ENCODE assay signal across 9 mouse cellular contexts in the genomic region with DNA sequence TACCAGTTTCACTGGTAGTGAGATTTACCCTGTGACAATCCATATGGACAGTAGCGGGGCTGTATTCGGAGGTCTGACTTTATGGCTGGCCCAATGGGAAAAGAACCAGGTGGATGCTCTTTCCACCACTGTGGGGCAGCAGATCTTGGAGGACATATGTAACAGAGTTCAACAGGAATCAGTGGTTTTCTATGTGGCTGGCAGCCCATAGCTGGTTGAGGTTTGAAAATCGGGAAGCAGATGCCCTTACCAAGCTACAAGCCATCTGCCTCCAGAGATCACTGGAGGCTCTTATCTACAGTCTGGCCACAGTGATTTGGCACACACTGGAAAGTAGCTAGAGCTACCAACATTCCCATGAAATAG. TPM values are rescaled to one million over a fixed set of nuclear protein-coding genes. Genes with fewer than 3 reads are reported as not detected.
A peak's percentile ranks its signal among the peaks of the same experiment; 100 is the strongest.
DNase-seq lines count a peak whose midpoint lies in the region; ATAC-seq lines count a peak whose summit lies in the region.
"Had no signal": no experiment of that assay in that cellular context is flagged by ENCODE, and none has a peak within 500 bp of the region (broad histone marks: within the 10 kb centered on the region; RNA-seq: fewer than 3 reads in every experiment).

No protein-coding gene starts in this region.

- no peaks in the 10 kb centered on the region for H3K9me3 ChIP-seq in heart, embryonic 16.5 days (replicated peaks; ENCODE audit: control insufficient read depth, low read length)
- H3K9me3 ChIP-seq in embryonic facial prominence, embryonic 10.5 days = no peaks in the 10 kb centered on the region
- H3K9me3 ChIP-seq in hindbrain, embryonic 14.5 days (ENCODE audit: control insufficient read depth, low read length) = no peaks in the 10 kb centered on the region
- H3K9me3 ChIP-seq in midbrain, embryonic 12.5 days = no peaks in the 10 kb centered on the region

- no peaks in the 10 kb centered on the region for H3K27me3 ChIP-seq in heart, embryonic 16.5 days (ENCODE audit: control insufficient read depth, insufficient read depth, low read length)
- H3K27me3 ChIP-seq in embryonic facial prominence, embryonic 10.5 days (replicated peaks; ENCODE audit: low read depth, poor library complexity, severe bottlenecking) = peaks cover 30% of the 10 kb centered on the region
- no peaks in the 10 kb centered on the region for H3K27me3 ChIP-seq in hindbrain, embryonic 14.5 days (ENCODE audit: control insufficient read depth, insufficient read depth, low read length)
- H3K27me3 ChIP-seq in midbrain, embryonic 12.5 days = peaks cover 37% of the 10 kb centered on the region

- H3K4me2 ChIP-seq in heart, embryonic 16.5 days (ENCODE audit: low read depth, low read length) = peak overlapping the region; percentile 80
- H3K4me2 ChIP-seq in hindbrain, embryonic 14.5 days (replicated peaks) = peak overlapping the region; percentile 82
- peak overlapping the region; percentile 71 for H3K4me2 ChIP-seq in midbrain, embryonic 12.5 days (replicated peaks)

- intact Hi-C loops in heart, postnatal 36 days (cut with DNase I) = loop anchor here (1.0 kb wide), 2 partner anchors 76 to 131 kb away; no protein-coding TSS in a partner anchor
- intact Hi-C loops in left cerebral cortex, postnatal 14 days (cut with DNase I) = loop anchor here (2.0 kb wide), 1 partner anchor 77 kb away; no protein-coding TSS in a partner anchor

- H3K4me1 ChIP-seq in heart, embryonic 16.5 days (ENCODE audit: control insufficient read depth, insufficient read depth, low read length) = peaks cover 10% of the 10 kb centered on the region
- peaks cover 23% of the 10 kb centered on the region for H3K4me1 ChIP-seq in embryonic facial prominence, embryonic 10.5 days
- 0 out of 2 replicates have a peak, but pooled peaks cover 6% of the 10 kb centered on the region for H3K4me1 ChIP-seq in hindbrain, embryonic 14.5 days (replicated peaks; ENCODE audit: control insufficient read depth, insufficient read depth, low read length)
- no peaks in the 10 kb centered on the region; the same call in 1 of the 2 replicates for H3K4me1 ChIP-seq in midbrain, embryonic 12.5 days

- no peak for DNase-seq in heart, postnatal 36 days
- DNase-seq in embryonic facial prominence, embryonic 10.5 days (ENCODE audit: low spot score) = no peak
- no peak for DNase-seq in hindbrain, embryonic 14.5 days (ENCODE audit: low spot score)
- DNase-seq in spleen, adult 18-20 months = no peak
- DNase-seq in embryo, embryonic 11 days = no peak
- DNase-seq in left cerebral cortex, postnatal 14 days (ENCODE audit: low spot score in 2 of 2) = no peak

- no peaks in the 10 kb centered on the region for H3K36me3 ChIP-seq in heart, embryonic 16.5 days (ENCODE audit: control insufficient read depth, insufficient read depth)
- no peaks in the 10 kb centered on the region for H3K36me3 ChIP-seq in embryonic facial prominence, embryonic 10.5 days (replicated peaks)
- no peaks in the 10 kb centered on the region for H3K36me3 ChIP-seq in hindbrain, embryonic 14.5 days (replicated peaks; ENCODE audit: control insufficient read depth, insufficient read depth)
- no peaks in the 10 kb centered on the region for H3K36me3 ChIP-seq in midbrain, embryonic 12.5 days

- H3K4me3 ChIP-seq in heart, embryonic 16.5 days (ENCODE audit: low read length) = peak overlapping the region; percentile 54
- peak overlapping the region; percentile 63 for H3K4me3 ChIP-seq in embryonic facial prominence, embryonic 10.5 days
- peak overlapping the region; percentile 35 for H3K4me3 ChIP-seq in hindbrain, embryonic 14.5 days (replicated peaks; ENCODE audit: low read length)
- H3K4me3 ChIP-seq in midbrain, embryonic 12.5 days = peak overlapping the region; percentile 42

- ATAC-seq in heart, embryonic 16.5 days (replicated peaks; ENCODE audit: extremely low read depth, insufficient read depth, low FRiP score) = no peak
- ATAC-seq in hindbrain, embryonic 14.5 days (ENCODE audit: low FRiP score) = peak; percentile 51
- ATAC-seq in midbrain, embryonic 12.5 days (ENCODE audit: low FRiP score, low read depth) = no peak

- H3K27ac ChIP-seq in heart, embryonic 16.5 days (ENCODE audit: low read length) = peak overlapping the region; percentile 20; the same call in 1 of the 2 replicates
- H3K27ac ChIP-seq in embryonic facial prominence, embryonic 10.5 days (replicated peaks) = peak overlapping the region; percentile 67; the same call in 1 of the 2 replicates
- no peak overlapping the region for H3K27ac ChIP-seq in hindbrain, embryonic 14.5 days
- H3K27ac ChIP-seq in midbrain, embryonic 12.5 days (replicated peaks) = no peak overlapping the region

- peak overlapping the region; percentile 28 for H3K9ac ChIP-seq in heart, embryonic 16.5 days (ENCODE audit: low read length)
- H3K9ac ChIP-seq in hindbrain, embryonic 14.5 days = no peak overlapping the region
- peak overlapping the region; percentile 26; the same call in 1 of the 2 replicates for H3K9ac ChIP-seq in midbrain, embryonic 12.5 days (replicated peaks)

- WGBS in heart, embryonic 16.5 days = 5% methylated on average over 3 of the region's 3 CpGs
- 19% methylated on average over 3 of the region's 3 CpGs for WGBS in embryonic facial prominence, embryonic 10.5 days
- 13% methylated on average over 3 of the region's 3 CpGs for WGBS in hindbrain, embryonic 14.5 days
- WGBS in midbrain, embryonic 12.5 days = 13% methylated on average over 3 of the region's 3 CpGs

RNA-seq across cellular contexts. Expression of a gene that starts 25.0 kb away (rescaled TPM):
- 53.4 and 61.9 TPM in 2 replicates for polyA plus RNA-seq in heart, embryonic 16.5 days (2015; fragmentation: Nextera tagmentation; extraction: Ambion mirVana)
- total RNA-seq in heart, postnatal 36 days (2021) = 10 to 100 TPM; 53.8 to 62.2 TPM
- 42.0 and 49.2 TPM in 2 replicates for polyA plus RNA-seq in embryonic facial prominence, embryonic 10.5 days (2016; fragmentation: Nextera tagmentation; extraction: Ambion mirVana)
- 29.0 and 35.0 TPM in 2 replicates for polyA plus RNA-seq in hindbrain, embryonic 14.5 days (2014; fragmentation: Nextera tagmentation; extraction: Ambion mirVana)
- polyA plus RNA-seq in midbrain, embryonic 12.5 days (2016; fragmentation: Nextera tagmentation; extraction: Ambion mirVana) = 38.3 and 50.1 TPM in 2 replicates
- 10 to 100 TPM; 25.5 to 26.1 TPM for total RNA-seq in left cerebral cortex, postnatal 14 days (2021)

RNA-seq across cellular contexts. Expression of a gene that starts 31.0 kb away (rescaled TPM):
- polyA plus RNA-seq in heart, embryonic 16.5 days (2015; fragmentation: Nextera tagmentation; extraction: Ambion mirVana) = 10.2 and 10.7 TPM in 2 replicates
- total RNA-seq in heart, postnatal 36 days (2021) = under 1 TPM in 1 of 2 experiments, not detected in 1; 0.33 TPM
- 8.0 and 8.7 TPM in 2 replicates for polyA plus RNA-seq in embryonic facial prominence, embryonic 10.5 days (2016; fragmentation: Nextera tagmentation; extraction: Ambion mirVana)
- polyA plus RNA-seq in hindbrain, embryonic 14.5 days (2014; fragmentation: Nextera tagmentation; extraction: Ambion mirVana) = 0.16 and 1.3 TPM in 2 replicates
- polyA plus RNA-seq in midbrain, embryonic 12.5 days (2016; fragmentation: Nextera tagmentation; extraction: Ambion mirVana) = 11.7 and 19.2 TPM in 2 replicates
- total RNA-seq in left cerebral cortex, postnatal 14 days (2021) = not detected
- total RNA-seq: neutrophil, adult 5-6 weeks had no signal

RNA-seq across cellular contexts. Expression of a gene that starts 43.3 kb away (rescaled TPM):
- polyA plus RNA-seq in heart, embryonic 16.5 days (2015; fragmentation: Nextera tagmentation; extraction: Ambion mirVana) = 1,483 and 1,554 TPM in 2 replicates
- total RNA-seq in heart, postnatal 36 days (2021) = 1,000 to 10,000 TPM; 1,613 to 1,736 TPM
- 646 and 663 TPM in 2 replicates for polyA plus RNA-seq in embryonic facial prominence, embryonic 10.5 days (2016; fragmentation: Nextera tagmentation; extraction: Ambion mirVana)
- polyA plus RNA-seq in hindbrain, embryonic 14.5 days (2014; fragmentation: Nextera tagmentation; extraction: Ambion mirVana) = 769 and 914 TPM in 2 replicates
- 707 and 785 TPM in 2 replicates for polyA plus RNA-seq in midbrain, embryonic 12.5 days (2016; fragmentation: Nextera tagmentation; extraction: Ambion mirVana)
- total RNA-seq in left cerebral cortex, postnatal 14 days (2021) = 100 to 1,000 TPM; 343 to 354 TPM

RNA-seq across cellular contexts. Expression of a gene that starts 49.4 kb away (rescaled TPM):
- polyA plus RNA-seq in heart, embryonic 16.5 days (2015; fragmentation: Nextera tagmentation; extraction: Ambion mirVana) = 29.9 and 32.7 TPM in 2 replicates
- 10 to 100 TPM; 42.8 to 48.4 TPM for total RNA-seq in heart, postnatal 36 days (2021)
- polyA plus RNA-seq in embryonic facial prominence, embryonic 10.5 days (2016; fragmentation: Nextera tagmentation; extraction: Ambion mirVana) = 68.2 and 69.9 TPM in 2 replicates
- 35.7 and 38.8 TPM in 2 replicates for polyA plus RNA-seq in hindbrain, embryonic 14.5 days (2014; fragmentation: Nextera tagmentation; extraction: Ambion mirVana)
- 70.7 and 75.8 TPM in 2 replicates for polyA plus RNA-seq in midbrain, embryonic 12.5 days (2016; fragmentation: Nextera tagmentation; extraction: Ambion mirVana)
- total RNA-seq in left cerebral cortex, postnatal 14 days (2021) = 10 to 100 TPM; 39.8 to 46.5 TPM

Comparison
In these comparisons a context has a peak if more than half of its experiments do, and no peak if none do; other contexts are left out.
1. H3K27ac ChIP-seq: peak in heart, embryonic 16.5 days (single experiment) and embryonic facial prominence, embryonic 10.5 days (single experiment); none in hindbrain, embryonic 14.5 days (single experiment) and midbrain, embryonic 12.5 days (single experiment).
2. Peak in every context shown above with its lines, with median percentiles within 50 percentile points of each other: H3K4me2 ChIP-seq and H3K4me3 ChIP-seq.